Mouse (Mus musculus) stomach, embryonic 16.5 days (tissue): ENCODE results near the gene Zfp804b. TPM values are rescaled to one million over a fixed set of nuclear protein-coding genes. Genes with fewer than 3 reads are reported as not detected.

Source experiments
- ATAC-seq: fragments of 200-750 bp; cut with Nextera tagmentation; 2 replicates; pipeline ENCODE4 v1.8.0; 2017; ENCODE audit warnings: moderate number of reproducible peaks, moderate TSS enrichment; ENCODE audit not compliant: insufficient read depth, low FRiP score
- H3K27ac ChIP-seq: fragments of 300-500 bp; sonication (generic); 2 replicates; pipeline ENCODE4 v1.5.1; 2014; ENCODE audit warnings: low read length
- H3K27me3 ChIP-seq: fragments of 300-500 bp; sonication (generic); 2 replicates; pipeline ENCODE4 v1.6.1; 2014; ENCODE audit warnings: low read length, control low read depth, mixed read lengths; ENCODE audit not compliant: control insufficient read depth, insufficient read depth
- H3K36me3 ChIP-seq: fragments of 300-500 bp; sonication (generic); 2 replicates; pipeline ENCODE4 v1.6.1; 2014; ENCODE audit warnings: low read length; ENCODE audit not compliant: control insufficient read depth, insufficient read depth
- H3K4me1 ChIP-seq: fragments of 300-500 bp; sonication (generic); 2 replicates; pipeline ENCODE4 v1.6.1; 2014; ENCODE audit warnings: low read length, control low read depth, mixed read lengths; ENCODE audit not compliant: control insufficient read depth, insufficient read depth
- H3K4me2 ChIP-seq: fragments of 300-500 bp; sonication (generic); 2 replicates; pipeline ENCODE4 v1.6.1; 2014; ENCODE audit warnings: low read depth, low read length, mixed read lengths
- H3K4me3 ChIP-seq: fragments of 300-500 bp; sonication (generic); replicated peaks from 2 replicates; pipeline ENCODE4 v1.5.1; 2014; ENCODE audit warnings: mild to moderate bottlenecking, low read length
- H3K9ac ChIP-seq: fragments of 300-500 bp; sonication (generic); 2 replicates; pipeline ENCODE4 v1.6.1; 2014; ENCODE audit warnings: low read length
- H3K9me3 ChIP-seq: fragments of 300-500 bp; sonication (generic); replicated peaks from 2 replicates; pipeline ENCODE4 v1.6.1; 2016; ENCODE audit warnings: low read length, control low read depth; ENCODE audit not compliant: control insufficient read depth
- WGBS: fragments of 180-500 bp; shearing (Covaris S2); extraction: QIAGEN DNeasy Blood & Tissue Kit; methylation state at CpG from one replicate; pipeline ENCODE4 v1.1.7; 2014; 5-methylcytosine and 5-hydroxymethylcytosine counted together
- polyA plus RNA-seq: library from polyadenylated mRNA; unstranded; fragments of >200 nt; fragmentation: Nextera tagmentation; extraction: Ambion mirVana; gene quantifications from 2 replicates; pipeline ENCODE4 v1.2.1, GENCODE M21; 2015

Gene Zfp804b
- polyA plus RNA-seq, 1 experiment from 2014 or later, result 0.27 TPM

DNA sequence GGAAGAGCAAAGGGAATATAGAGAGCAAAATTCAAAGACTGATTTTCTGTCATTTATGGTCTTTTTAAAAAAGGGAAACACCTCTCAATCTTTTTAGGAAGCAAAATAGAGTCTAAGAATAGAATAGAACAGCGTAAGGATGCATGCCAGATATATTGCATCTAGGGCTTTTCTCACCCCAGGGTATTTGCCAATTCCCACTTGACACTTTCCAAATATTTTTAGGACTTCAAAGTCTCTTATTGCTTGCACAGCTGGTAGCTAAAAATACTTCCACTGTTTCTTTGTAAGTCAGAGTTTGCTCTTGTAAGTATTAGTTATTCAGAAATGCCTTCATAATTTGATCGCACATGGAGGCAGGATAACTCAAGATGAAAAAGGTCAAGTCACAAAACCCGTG is 204.9 kb downstream of the Zfp804b start:
- H3K4me1 ChIP-seq, result no peaks in the 10 kb centered on the region
- no peak for ATAC-seq
- H3K9me3 ChIP-seq, result no peaks in the 10 kb centered on the region
- H3K27ac ChIP-seq, result no peak overlapping the region
- no peak overlapping the region for H3K9ac ChIP-seq
- no peak overlapping the region for H3K4me3 ChIP-seq
- WGBS, result 52% methylated on average over 3 of the region's 3 CpGs
- H3K4me2 ChIP-seq, result no peak overlapping the region
- H3K27me3 ChIP-seq, result no peaks in the 10 kb centered on the region
- H3K36me3 ChIP-seq, result no peaks in the 10 kb centered on the region

DNA sequence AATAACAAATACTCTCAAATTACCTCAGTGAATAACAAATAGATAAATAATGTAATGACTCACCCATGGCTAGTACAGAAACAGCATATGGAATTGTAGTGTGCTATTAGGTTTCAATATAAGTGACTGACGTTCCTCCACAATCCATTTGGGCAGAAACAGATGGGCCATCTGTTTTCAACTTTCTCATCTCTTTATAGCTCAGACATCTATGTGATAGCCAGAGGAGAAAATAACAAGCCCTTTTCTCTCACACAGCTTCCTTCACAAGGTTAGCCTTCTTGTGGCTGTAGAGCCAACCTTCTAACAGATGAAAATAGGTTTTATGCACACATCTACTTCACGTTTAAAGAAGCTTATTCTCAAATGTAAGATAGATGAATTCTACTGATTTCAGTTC is 242.2 kb downstream of the Zfp804b start:
- H3K4me3 ChIP-seq, result no peak overlapping the region
- no peaks in the 10 kb centered on the region for H3K9me3 ChIP-seq
- H3K4me2 ChIP-seq, result no peak overlapping the region
- no peak overlapping the region for H3K27ac ChIP-seq
- no peaks in the 10 kb centered on the region for H3K4me1 ChIP-seq
- no peaks in the 10 kb centered on the region for H3K27me3 ChIP-seq
- H3K36me3 ChIP-seq, result no peaks in the 10 kb centered on the region
- WGBS, result 43% methylated on average over 2 of the region's 2 CpGs
- H3K9ac ChIP-seq, result no peak overlapping the region
- no peak for ATAC-seq

DNA sequence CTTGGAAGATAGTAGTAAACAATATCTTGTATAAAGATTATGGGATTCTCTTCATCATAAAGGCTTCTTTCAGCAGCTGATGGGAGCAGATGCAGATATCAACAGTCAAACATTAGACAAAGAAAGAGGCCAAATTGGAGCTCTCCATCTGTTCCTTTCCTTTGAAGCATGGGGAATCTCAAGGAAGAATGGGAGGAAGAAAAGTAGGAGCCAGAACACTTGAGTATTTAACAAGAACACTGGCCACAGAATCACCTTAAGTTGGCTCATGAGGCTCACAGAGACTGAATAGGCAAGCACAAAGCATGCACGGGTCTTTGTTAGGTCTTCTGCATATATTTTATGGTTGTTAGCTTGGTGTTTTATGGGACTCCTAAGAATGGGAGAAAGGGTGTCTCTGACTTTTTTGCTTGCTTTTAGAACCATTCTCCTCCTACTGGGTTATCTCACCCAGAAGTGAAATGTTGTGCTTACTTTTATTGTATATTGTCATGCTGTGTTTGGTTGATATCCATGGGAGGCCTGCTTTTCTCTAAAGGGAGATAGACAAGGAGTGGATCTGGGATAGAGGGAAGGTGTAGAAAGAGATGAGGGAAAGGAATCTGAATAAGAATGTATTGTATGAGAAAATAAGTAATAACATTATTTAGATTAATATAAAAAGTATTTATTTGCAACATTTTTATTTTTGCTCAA is 270.5 kb downstream of the Zfp804b start:
- Histone ChIP-seq H3K36me3 (no peaks in the 10 kb centered on the region), H3K4me1 (no peaks in the 10 kb centered on the region), H3K27ac (no peak overlapping the region), H3K4me2 (no peak overlapping the region), H3K27me3 (no peaks in the 10 kb centered on the region), H3K9me3 (no peaks in the 10 kb centered on the region), H3K9ac (no peak overlapping the region), H3K4me3 (no peak overlapping the region)
- WGBS, result 77% methylated on average over 1 of the region's 1 CpGs
- ATAC-seq, result no peak

DNA sequence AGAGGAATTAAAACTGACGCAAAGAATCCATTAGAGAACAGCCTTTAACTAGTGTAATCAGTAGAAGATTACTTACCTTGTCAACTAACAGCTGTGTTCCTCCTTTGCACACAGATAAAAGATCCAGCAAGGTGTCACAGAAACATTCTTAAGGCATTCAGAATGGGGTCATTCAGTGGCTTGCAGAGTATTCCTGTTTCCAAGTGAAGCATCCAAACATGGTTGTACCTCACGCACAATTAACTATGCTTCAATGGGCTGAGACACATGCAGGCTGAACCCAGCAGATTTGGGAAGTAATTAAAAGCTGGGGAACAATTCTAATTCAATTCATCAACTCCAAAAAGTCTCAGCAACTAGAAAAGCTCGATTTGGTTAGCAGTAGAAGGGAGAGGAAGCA is 337.1 kb downstream of the Zfp804b start:
- H3K4me2 ChIP-seq, result no peak overlapping the region
- WGBS, result 43% methylated on average over 3 of the region's 3 CpGs
- H3K27me3 ChIP-seq, result no peaks in the 10 kb centered on the region
- H3K9me3 ChIP-seq, result no peaks in the 10 kb centered on the region
- ATAC-seq, result no peak
- H3K27ac ChIP-seq, result no peak overlapping the region
- H3K36me3 ChIP-seq, result no peaks in the 10 kb centered on the region
- no peaks in the 10 kb centered on the region for H3K4me1 ChIP-seq
- no peak overlapping the region for H3K4me3 ChIP-seq
- H3K9ac ChIP-seq, result no peak overlapping the region

DNA sequence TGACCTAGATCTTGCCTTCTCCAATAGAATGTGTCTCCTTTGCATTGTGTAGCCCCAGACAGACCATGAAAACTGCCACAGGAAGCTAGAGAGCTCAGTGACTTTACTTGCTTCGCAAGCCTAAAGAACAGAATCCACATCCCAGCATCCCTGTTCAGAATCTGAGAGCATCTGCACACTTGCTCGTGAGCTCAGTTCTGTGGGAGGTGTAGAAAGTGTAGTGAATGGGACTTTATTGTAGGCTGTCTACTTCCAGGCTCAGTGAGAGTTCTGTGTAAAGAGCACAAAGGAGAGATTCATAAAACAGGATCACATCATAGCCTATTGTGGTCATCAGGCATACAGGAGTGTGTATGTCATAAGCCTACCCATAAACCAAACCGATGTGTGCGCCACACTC is 360.6 kb downstream of the Zfp804b start:
- no peak overlapping the region for H3K27ac ChIP-seq
- H3K9ac ChIP-seq, result no peak overlapping the region
- no peaks in the 10 kb centered on the region for H3K36me3 ChIP-seq
- H3K9me3 ChIP-seq, result no peaks in the 10 kb centered on the region
- no peaks in the 10 kb centered on the region for H3K27me3 ChIP-seq
- H3K4me1 ChIP-seq, result no peaks in the 10 kb centered on the region
- no peak overlapping the region for H3K4me2 ChIP-seq
- ATAC-seq, result no peak
- WGBS, result 85% methylated on average over 4 of the region's 4 CpGs
- no peak overlapping the region for H3K4me3 ChIP-seq

DNA sequence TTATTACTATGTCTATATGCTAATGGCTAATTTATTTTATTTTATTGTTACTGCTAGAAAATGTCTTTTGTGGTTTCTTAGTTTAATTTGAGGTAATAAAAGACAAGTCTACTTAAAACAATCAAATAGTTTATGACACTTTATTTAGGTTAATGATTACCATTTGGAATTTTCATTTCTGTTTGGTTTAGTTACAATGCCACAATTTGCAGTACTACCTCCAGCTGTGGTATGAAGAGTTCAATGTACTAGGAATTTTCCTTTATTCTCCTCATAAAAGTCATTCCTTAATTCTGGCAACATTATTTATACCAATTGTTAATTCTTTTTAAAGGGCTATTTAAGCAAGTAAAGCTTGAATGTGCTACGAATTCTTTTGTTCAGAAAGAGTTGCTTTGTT is 409.7 kb downstream of the Zfp804b start:
- Histone ChIP-seq H3K27ac (no peak overlapping the region), H3K36me3 (no peaks in the 10 kb centered on the region), H3K4me2 (no peak overlapping the region), H3K4me1 (no peaks in the 10 kb centered on the region), H3K9ac (no peak overlapping the region), H3K9me3 (no peaks in the 10 kb centered on the region), H3K4me3 (no peak overlapping the region), H3K27me3 (no peaks in the 10 kb centered on the region)
- 62% methylated on average over 1 of the region's 1 CpGs for WGBS
- no peak for ATAC-seq

DNA sequence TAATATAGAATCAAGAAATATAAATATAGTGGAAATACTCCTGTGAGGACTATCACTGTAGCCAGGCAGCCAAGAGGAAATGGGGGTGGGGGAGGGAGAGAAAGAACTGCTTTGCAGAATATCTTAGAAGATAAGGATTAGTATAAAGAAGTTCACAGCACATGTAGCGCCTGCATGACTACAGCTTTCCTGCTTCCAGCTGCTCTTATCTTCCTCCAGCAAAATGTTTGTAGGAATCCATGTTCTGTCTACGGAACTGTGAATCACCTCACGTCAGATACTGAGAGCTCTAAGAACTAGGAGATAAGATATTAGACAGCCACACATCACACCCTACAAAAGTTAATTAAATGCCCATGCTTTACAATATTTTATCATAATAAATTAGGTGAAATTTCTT is 433.3 kb downstream of the Zfp804b start:
- no peak overlapping the region for H3K9ac ChIP-seq
- no peak overlapping the region for H3K27ac ChIP-seq
- no peak overlapping the region for H3K4me3 ChIP-seq
- H3K36me3 ChIP-seq, result no peaks in the 10 kb centered on the region
- H3K27me3 ChIP-seq, result no peaks in the 10 kb centered on the region
- H3K9me3 ChIP-seq, result no peaks in the 10 kb centered on the region
- ATAC-seq, result no peak
- 49% methylated on average over 3 of the region's 3 CpGs for WGBS
- H3K4me2 ChIP-seq, result no peak overlapping the region
- H3K4me1 ChIP-seq, result no peaks in the 10 kb centered on the region

DNA sequence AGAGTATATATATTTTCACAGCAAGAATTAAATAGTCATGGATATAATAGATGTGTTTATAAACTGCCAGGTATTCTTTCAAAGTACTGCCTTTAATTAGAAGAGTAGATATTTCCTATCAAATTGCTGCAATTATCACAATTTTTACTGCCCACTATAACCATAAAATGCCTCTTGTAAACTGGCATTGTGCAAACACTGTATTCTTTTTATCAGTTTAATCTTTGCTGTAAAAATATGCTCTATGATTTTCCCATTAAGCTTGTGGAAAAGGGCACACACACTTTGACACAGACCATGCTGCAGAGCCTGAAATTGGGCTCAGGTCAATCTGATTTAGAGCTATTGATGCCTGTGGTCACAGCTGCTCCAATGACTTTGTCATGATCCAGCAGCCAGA is 463.2 kb downstream of the Zfp804b start:
- Histone ChIP-seq H3K9ac (no peak overlapping the region), H3K4me1 (no peaks in the 10 kb centered on the region), H3K9me3 (no peaks in the 10 kb centered on the region), H3K4me3 (no peak overlapping the region), H3K4me2 (no peak overlapping the region), H3K27me3 (no peaks in the 10 kb centered on the region), H3K36me3 (no peaks in the 10 kb centered on the region), H3K27ac (no peak overlapping the region)
- no peak for ATAC-seq

DNA sequence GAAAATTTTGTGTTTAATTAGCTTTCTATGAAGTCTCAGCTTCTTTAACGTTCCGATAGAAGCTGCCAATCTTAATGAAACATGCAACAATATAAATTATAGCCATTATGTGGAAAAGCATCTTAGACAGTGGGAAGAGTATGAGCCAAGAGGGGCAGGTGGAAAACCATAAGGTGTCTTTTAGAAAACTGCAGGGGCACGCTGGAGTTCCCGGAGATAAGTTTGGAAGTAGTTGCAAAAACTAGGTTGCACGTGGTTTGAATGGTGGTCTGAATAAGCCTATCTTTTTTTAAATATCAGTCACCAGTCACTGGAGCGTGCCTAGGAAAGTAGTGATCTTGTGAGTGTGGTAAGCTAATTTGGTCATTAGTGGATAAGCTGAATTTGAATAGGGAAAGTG is 473.0 kb downstream of the Zfp804b start:
- 87% methylated on average over 6 of the region's 6 CpGs for WGBS
- Histone ChIP-seq H3K27me3 (no peaks in the 10 kb centered on the region), H3K4me3 (no peak overlapping the region), H3K36me3 (no peaks in the 10 kb centered on the region), H3K27ac (no peak overlapping the region), H3K4me2 (no peak overlapping the region), H3K4me1 (no peaks in the 10 kb centered on the region), H3K9me3 (no peaks in the 10 kb centered on the region), H3K9ac (no peak overlapping the region)
- no peak for ATAC-seq

DNA sequence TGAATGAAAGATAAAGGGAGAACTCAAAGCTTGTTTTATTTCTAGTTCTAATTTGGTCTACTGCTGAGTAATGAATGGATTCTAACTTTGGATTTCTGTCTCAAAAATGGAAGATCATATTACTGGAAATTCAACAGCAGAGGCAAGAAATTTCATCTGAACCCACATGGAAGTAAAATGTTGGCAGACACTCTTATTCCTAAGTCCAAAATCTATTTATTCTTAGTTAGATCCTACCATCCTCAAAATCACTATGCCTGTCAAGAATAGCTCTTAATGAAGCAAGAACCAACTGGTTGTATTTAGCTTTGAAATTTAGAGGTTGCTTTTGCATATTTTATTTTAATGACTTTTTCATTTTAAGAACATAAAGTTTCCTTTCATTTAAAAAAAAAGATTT is 473.6 kb downstream of the Zfp804b start:
- no peak overlapping the region for H3K9ac ChIP-seq
- H3K9me3 ChIP-seq, result no peaks in the 10 kb centered on the region
- no peak overlapping the region for H3K4me2 ChIP-seq
- no peak overlapping the region for H3K27ac ChIP-seq
- H3K4me1 ChIP-seq, result no peaks in the 10 kb centered on the region
- H3K4me3 ChIP-seq, result no peak overlapping the region
- H3K36me3 ChIP-seq, result no peaks in the 10 kb centered on the region
- no peaks in the 10 kb centered on the region for H3K27me3 ChIP-seq
- ATAC-seq, result no peak
